Mouse (Mus musculus): ENCODE measurements around the gene Tmem234. TPM values are rescaled to one million over a fixed set of nuclear protein-coding genes. Genes with fewer than 3 reads are reported as not detected.

The Tmem234 gene
- polyA plus RNA-seq, 1 experiment, result 53.2 TPM

- Histone ChIP-seq H3K27me3 (ENCODE audit: control insufficient read depth) (no peaks in the 10 kb centered on the region), H3K36me3 (ENCODE audit: control insufficient read depth) (peaks cover 45% of the 10 kb centered on the region), H3K4me3 (replicated peaks) (peak overlapping the region; percentile 6), H3K9me3 (ENCODE audit: control insufficient read depth, low read length) (no peaks in the 10 kb centered on the region), H3K4me1 (ENCODE audit: control insufficient read depth) (peaks cover 36% of the 10 kb centered on the region)
- peak; percentile 60 for TF ChIP-seq TAL1 (IDR thresholded peaks at IDR 0.05; ENCODE audit: low read length)
- peak; percentile 29; the same call in 1 of the 2 replicates for TF ChIP-seq GATA1 (IDR thresholded peaks at IDR 0.05; ENCODE audit: low read length)
Measured at GRCm38 (mm10) chr4:129588865-129589264, 11.6 kb upstream of the Tmem234 start.

GRCm38 (mm10) chr4:129608426-129609025 lies 8.1 kb downstream of the Tmem234 start:
- TF ChIP-seq TAL1 (IDR thresholded peaks at IDR 0.05; ENCODE audit: low read length), result no peak
- no peak for TF ChIP-seq GATA1 (IDR thresholded peaks at IDR 0.05; ENCODE audit: low read length)
- no peaks in the 10 kb centered on the region for H3K9me3 ChIP-seq (ENCODE audit: control insufficient read depth, low read length)
- H3K27me3 ChIP-seq (ENCODE audit: control insufficient read depth), result no peaks in the 10 kb centered on the region
- H3K4me1 ChIP-seq (ENCODE audit: control insufficient read depth), result peaks cover 26% of the 10 kb centered on the region
- H3K4me3 ChIP-seq (replicated peaks), result no peak overlapping the region
- H3K36me3 ChIP-seq (ENCODE audit: control insufficient read depth), result peaks cover 82% of the 10 kb centered on the region

- TF ChIP-seq TAL1 (IDR thresholded peaks at IDR 0.05; ENCODE audit: low read length) (no peak), GATA1 (IDR thresholded peaks at IDR 0.05; ENCODE audit: low read length) (no peak)
Measured at GRCm38 (mm10) chr4:129609139-129609631, 8.7 kb downstream of the Tmem234 start.

DNA sequence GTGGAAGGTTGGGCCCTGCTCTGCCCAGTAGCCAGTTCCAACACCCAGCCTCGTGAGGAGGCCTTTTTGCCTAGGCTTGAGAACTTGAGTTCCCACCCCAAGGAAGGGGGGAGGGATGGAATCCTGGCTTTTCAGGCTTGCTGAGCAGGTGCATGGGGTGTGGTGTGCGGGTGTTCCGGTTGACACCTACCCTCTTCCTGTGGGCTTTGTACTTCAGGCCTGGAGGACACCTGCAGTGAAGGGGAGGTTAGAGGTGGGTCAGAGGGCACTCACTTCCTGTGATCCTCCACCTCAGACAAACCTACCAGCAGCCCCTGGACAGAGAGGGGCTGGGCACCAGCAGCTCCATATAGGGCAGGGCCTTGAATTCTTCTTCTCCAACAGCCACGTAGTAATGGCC lies 9.6 kb downstream of the Tmem234 start:
- no peaks in the 10 kb centered on the region for H3K27me3 ChIP-seq (ENCODE audit: control insufficient read depth)
- H3K36me3 ChIP-seq (ENCODE audit: control insufficient read depth), result peaks cover 74% of the 10 kb centered on the region
- peaks cover 21% of the 10 kb centered on the region for H3K4me1 ChIP-seq (ENCODE audit: control insufficient read depth)
- H3K4me3 ChIP-seq (replicated peaks), result no peak overlapping the region
- no peaks in the 10 kb centered on the region for H3K9me3 ChIP-seq (ENCODE audit: control insufficient read depth, low read length)
- TF ChIP-seq GATA1 (IDR thresholded peaks at IDR 0.05; ENCODE audit: low read length) (no peak), TAL1 (IDR thresholded peaks at IDR 0.05; ENCODE audit: low read length) (no peak)

More at GRCm38 (mm10) chr4:129609139-129609631, 8.7 kb downstream of the Tmem234 start:
- H3K36me3 ChIP-seq (ENCODE audit: control insufficient read depth), result peaks cover 80% of the 10 kb centered on the region
- H3K9me3 ChIP-seq (ENCODE audit: control insufficient read depth, low read length), result no peaks in the 10 kb centered on the region
- H3K27me3 ChIP-seq (ENCODE audit: control insufficient read depth), result no peaks in the 10 kb centered on the region
- H3K4me3 ChIP-seq (replicated peaks), result no peak overlapping the region
- peaks cover 23% of the 10 kb centered on the region for H3K4me1 ChIP-seq (ENCODE audit: control insufficient read depth)

DNA sequence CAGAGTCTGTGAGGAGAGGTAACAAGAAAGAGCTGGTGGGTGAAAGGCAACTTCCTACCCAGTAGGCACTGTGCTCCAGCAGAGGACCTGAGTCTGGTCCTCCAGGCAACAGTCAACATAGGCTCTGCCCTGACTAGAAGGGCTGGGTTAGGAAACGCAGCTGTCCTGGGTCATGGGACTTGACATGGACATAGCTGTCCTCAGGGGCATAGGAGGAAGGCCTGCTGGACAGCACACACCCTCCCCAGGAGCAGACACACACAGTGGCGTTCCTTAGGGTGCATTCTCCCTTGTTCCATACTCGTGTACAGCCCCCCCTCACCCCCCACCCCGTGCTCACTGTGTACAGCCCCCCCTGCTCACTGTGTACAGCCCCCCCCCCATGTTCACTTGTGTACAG lies 10.0 kb downstream of the Tmem234 start:
- Histone ChIP-seq H3K9me3 (ENCODE audit: control insufficient read depth, low read length) (no peaks in the 10 kb centered on the region), H3K4me3 (replicated peaks) (no peak overlapping the region), H3K27me3 (ENCODE audit: control insufficient read depth) (no peaks in the 10 kb centered on the region), H3K36me3 (ENCODE audit: control insufficient read depth) (peaks cover 70% of the 10 kb centered on the region), H3K4me1 (ENCODE audit: control insufficient read depth) (peaks cover 21% of the 10 kb centered on the region)
- TF ChIP-seq GATA1 (IDR thresholded peaks at IDR 0.05; ENCODE audit: low read length), result no peak
- no peak for TF ChIP-seq TAL1 (IDR thresholded peaks at IDR 0.05; ENCODE audit: low read length)

DNA sequence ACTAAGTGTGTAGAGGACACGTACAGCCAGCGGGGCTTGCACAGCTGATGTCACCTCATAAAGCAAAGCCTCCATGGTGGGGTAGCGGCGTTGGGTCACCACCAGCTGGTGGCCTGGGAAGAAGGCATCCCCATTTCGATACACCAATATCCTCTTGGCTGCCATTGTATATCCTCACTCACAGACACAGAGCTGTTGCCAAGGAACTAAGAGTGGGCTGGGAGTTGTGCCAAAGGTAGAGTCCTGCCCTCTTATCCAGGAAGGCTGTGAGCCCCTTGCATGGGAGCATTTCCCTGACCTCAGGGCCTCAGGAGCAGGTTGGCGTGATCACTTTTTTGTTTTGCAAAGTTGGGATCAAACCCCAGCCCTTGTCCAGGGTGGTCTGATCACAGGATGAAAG lies 13.6 kb downstream of the Tmem234 start, which contains the start of gene Dcdc2b:
Dcdc2b (minus strand) TSS at position 165 of the 400 bp plus-strand sequence.
- TF ChIP-seq TAL1 (IDR thresholded peaks at IDR 0.05; ENCODE audit: low read length) (no peak), GATA1 (IDR thresholded peaks at IDR 0.05; ENCODE audit: low read length) (no peak)
- Histone ChIP-seq H3K4me3 (replicated peaks) (no peak within 1 kb of the TSS), H3K36me3 (ENCODE audit: control insufficient read depth) (peaks cover 55% of the 10 kb centered on the region), H3K27me3 (ENCODE audit: control insufficient read depth) (no peaks in the 10 kb centered on the region), H3K9me3 (ENCODE audit: control insufficient read depth, low read length) (no peaks in the 10 kb centered on the region), H3K4me1 (ENCODE audit: control insufficient read depth) (peaks cover 27% of the 10 kb centered on the region)

- peaks cover 39% of the 10 kb centered on the region for H3K4me1 ChIP-seq (ENCODE audit: control insufficient read depth)
- no peaks in the 10 kb centered on the region for H3K9me3 ChIP-seq (ENCODE audit: control insufficient read depth, low read length)
- H3K27me3 ChIP-seq (ENCODE audit: control insufficient read depth), result no peaks in the 10 kb centered on the region
- H3K36me3 ChIP-seq (ENCODE audit: control insufficient read depth), result peaks cover 43% of the 10 kb centered on the region
- H3K4me3 ChIP-seq (replicated peaks), result no peak overlapping the region
- TF ChIP-seq TAL1 (IDR thresholded peaks at IDR 0.05; ENCODE audit: low read length), result no peak
Measured at GRCm38 (mm10) chr4:129615801-129616290, 15.4 kb downstream of the Tmem234 start.

- Histone ChIP-seq H3K9me3 (ENCODE audit: control insufficient read depth, low read length) (no peaks in the 10 kb centered on the region), H3K4me3 (replicated peaks) (no peak overlapping the region), H3K4me1 (ENCODE audit: control insufficient read depth) (peaks cover 43% of the 10 kb centered on the region), H3K36me3 (ENCODE audit: control insufficient read depth) (peaks cover 37% of the 10 kb centered on the region), H3K27me3 (ENCODE audit: control insufficient read depth) (no peaks in the 10 kb centered on the region)
- no peak for TF ChIP-seq GATA1 (IDR thresholded peaks at IDR 0.05; ENCODE audit: low read length)
- no peak for TF ChIP-seq TAL1 (IDR thresholded peaks at IDR 0.05; ENCODE audit: low read length)
Measured at GRCm38 (mm10) chr4:129616631-129617030, 16.2 kb downstream of the Tmem234 start.

DNA sequence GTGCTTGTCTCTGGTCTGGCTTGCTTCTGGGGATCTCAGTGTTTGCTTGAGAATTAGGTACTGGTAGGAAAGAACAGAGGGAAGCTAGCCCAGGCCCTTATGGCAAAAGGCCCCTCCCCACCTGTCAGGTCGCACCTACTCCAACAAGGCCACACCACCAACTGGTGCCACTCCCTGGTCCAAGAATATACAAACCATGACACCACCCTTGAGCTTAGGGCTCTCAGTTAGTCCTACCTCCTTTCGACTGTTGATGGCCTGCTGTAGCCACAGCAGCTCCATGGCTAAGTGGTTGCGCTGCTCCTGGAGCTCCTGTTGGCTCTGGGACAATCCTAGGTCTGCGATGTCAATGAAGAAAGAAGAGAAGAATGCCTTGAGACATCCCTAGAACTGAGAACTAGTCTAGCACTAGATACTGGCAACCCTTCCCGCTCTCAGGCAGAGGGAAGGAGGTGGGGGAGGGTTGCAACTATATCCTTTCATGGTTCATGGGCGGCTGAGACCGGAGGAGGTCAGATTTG lies 16.7 kb downstream of the Tmem234 start:
- Histone ChIP-seq H3K9me3 (ENCODE audit: control insufficient read depth, low read length) (no peaks in the 10 kb centered on the region), H3K36me3 (ENCODE audit: control insufficient read depth) (peaks cover 32% of the 10 kb centered on the region), H3K4me3 (replicated peaks) (no peak overlapping the region), H3K4me1 (ENCODE audit: control insufficient read depth) (peaks cover 48% of the 10 kb centered on the region), H3K27me3 (ENCODE audit: control insufficient read depth) (no peaks in the 10 kb centered on the region)
- TF ChIP-seq TAL1 (IDR thresholded peaks at IDR 0.05; ENCODE audit: low read length) (no peak), GATA1 (IDR thresholded peaks at IDR 0.05; ENCODE audit: low read length) (no peak)
